Mouse (Mus musculus) erythroblast, adult 5-6 weeks (primary cell): Measurements from ENCODE around the gene Aptx. TPM values are rescaled to one million over a fixed set of nuclear protein-coding genes. Genes with fewer than 3 reads are reported as not detected.

Experiments
- ATAC-seq: replicated peaks from 2 replicates; pipeline ENCODE4 v1.8.0; 2016; ENCODE audit warnings: moderate number of reproducible peaks, mild to moderate bottlenecking, moderate TSS enrichment, inconsistent platforms; ENCODE audit not compliant: poor library complexity, low FRiP score, severe bottlenecking
- total RNA-seq, 2 experiments: library from RNA; stranded (forward) in 1 of 2; stranded (reverse) in 1 of 2; fragments of 150-400 nt in 1 of 2; fragments of 200-764, 138-1000 nt in 1 of 2; gene quantifications; 2 replicates each; pipeline versions ENCODE4 v1.2.3 to v1.2.4; 2015 to 2017; ENCODE audit warnings: low replicate concordance in 2 of 2

Gene Aptx
- total RNA-seq, 2 experiments from 2014 or later = 1.2 to 1.7 TPM

DNA sequence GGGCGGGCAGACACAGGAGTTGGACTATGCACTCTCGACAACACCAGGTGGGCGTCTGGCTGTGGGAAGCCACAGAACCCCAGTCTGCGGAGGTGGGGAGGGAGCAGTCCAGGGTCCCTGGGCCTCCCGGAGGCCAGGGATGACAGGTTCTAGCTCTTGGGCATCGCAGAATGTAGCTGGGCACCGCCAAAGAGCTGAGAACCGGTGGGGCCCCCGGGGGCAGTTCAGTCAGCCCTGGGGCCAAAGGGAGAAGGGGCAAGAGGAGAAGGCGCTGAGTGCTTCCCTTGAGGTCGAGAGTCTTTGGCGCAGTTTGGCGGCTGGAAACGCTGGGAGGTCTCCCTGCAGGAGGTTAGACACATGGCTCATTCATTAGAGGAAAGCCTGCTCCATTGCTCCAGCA lies 26.7 kb downstream of the Aptx start:
- ATAC-seq = no peak

DNA sequence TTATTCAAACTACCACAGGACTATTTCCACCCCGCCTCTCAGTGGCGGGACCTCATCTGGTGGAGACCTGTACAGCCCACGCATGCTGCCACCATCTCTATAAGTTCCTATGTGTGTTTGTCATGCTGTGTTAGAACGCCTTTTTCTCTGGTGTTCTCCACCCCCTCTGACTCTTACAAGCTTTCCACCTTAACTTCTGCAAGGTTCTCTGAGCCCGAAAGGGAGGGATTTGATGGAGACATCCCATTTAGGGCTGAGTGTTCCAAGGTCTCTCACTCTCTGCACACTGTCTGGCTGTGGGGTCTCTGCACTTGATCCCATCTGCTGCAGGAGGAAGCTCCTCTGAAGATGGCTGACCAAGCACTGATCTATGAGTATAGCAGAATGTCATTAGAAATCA lies 29.5 kb downstream of the Aptx start:
- ATAC-seq = no peak

DNA sequence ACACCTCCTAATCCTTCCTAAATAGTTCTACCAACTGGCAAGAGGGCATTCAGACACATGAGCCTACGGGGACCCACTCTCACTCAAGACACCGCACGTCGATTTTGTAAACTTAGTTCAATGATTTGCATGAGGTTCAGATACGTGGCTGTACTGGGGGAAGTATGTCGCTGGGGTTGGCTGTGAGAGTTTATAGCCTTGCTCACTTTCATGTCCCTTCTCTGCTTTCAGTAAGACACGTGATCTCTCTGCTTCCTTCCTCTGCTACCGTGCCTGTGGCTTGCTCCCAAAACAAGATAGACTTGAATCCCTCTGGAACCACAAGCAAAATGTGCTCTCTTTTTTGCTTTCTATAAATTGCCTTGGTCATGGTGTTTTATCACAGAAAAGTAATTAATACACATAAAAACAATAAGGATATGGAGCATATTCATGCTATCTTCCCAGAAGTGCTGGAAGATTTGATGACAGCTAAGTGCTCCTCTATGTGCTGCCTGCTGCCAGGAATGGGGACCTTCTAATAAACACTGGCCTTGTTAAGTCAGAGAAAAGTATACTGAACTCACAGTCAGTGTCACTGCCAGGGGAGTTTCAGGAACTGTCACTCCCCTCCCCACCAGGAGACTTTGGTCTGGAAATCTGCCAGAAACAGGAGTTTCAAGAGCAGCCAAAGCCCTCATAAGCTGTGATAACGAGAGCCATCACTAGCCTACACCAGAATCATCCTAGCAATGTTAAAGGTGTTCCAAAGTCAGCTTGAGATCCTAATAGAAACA lies 36.6 kb downstream of the Aptx start:
- ATAC-seq = no peak

GRCm38 (mm10) chr4:40651055-40651454 lies 51.9 kb downstream of the Aptx start:
- no peak for ATAC-seq

GRCm38 (mm10) chr4:40649111-40649510 lies 53.9 kb downstream of the Aptx start:
- ATAC-seq = no peak

DNA sequence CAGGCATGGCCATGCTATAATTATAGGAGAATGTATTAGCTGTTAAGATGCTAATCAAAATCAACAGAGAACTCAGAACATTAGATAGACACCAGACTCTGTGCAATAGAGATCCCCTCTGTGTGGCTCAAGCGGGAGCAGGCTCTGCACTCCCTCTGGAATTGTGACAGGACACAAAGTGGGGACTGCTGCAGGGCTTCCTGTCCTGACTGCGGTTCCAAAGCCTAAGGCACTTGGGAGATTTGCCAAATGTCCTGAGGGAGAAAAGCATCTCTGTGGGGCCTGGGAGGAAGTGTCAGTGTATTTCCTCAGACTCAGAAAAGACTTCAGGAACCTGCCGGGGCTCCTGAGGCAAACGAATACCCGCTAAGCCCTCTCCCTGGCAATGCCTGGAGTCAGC lies 59.4 kb downstream of the Aptx start:
- ATAC-seq = no peak

GRCm38 (mm10) chr4:40640991-40641390 lies 62.0 kb downstream of the Aptx start:
- ATAC-seq = no peak

Other genes starting within 250 kb of the Aptx start
- gene Tmem215, start 231.0 kb downstream of the Aptx start, total RNA-seq (2015; ENCODE audit: low replicate concordance) = not detected in 2 replicates
- gene Tmem215, start 231.0 kb downstream of the Aptx start, total RNA-seq (2017; ENCODE audit: low replicate concordance) = not detected in 2 replicates
- 36.1 and 39.5 TPM in 2 replicates for gene Dnaja1, start 19.0 kb upstream of the Aptx start, total RNA-seq (2015; ENCODE audit: low replicate concordance)
- gene Dnaja1, start 19.0 kb upstream of the Aptx start, total RNA-seq (2017; ENCODE audit: low replicate concordance) = 45.3 and 78.4 TPM in 2 replicates
- 19.0 and 23.8 TPM in 2 replicates for gene Smu1, start 54.7 kb upstream of the Aptx start, total RNA-seq (2015; ENCODE audit: low replicate concordance)
- 24.4 and 30.8 TPM in 2 replicates for gene Smu1, start 54.7 kb upstream of the Aptx start, total RNA-seq (2017; ENCODE audit: low replicate concordance)
- gene B4galt1, start 150.8 kb upstream of the Aptx start, total RNA-seq (2015; ENCODE audit: low replicate concordance) = 34.5 and 42.3 TPM in 2 replicates
- 29.7 and 31.4 TPM in 2 replicates for gene B4galt1, start 150.8 kb upstream of the Aptx start, total RNA-seq (2017; ENCODE audit: low replicate concordance)
- not detected in 2 replicates for gene Spink4, start 216.9 kb upstream of the Aptx start, total RNA-seq (2015; ENCODE audit: low replicate concordance)
- not detected in 2 replicates for gene Spink4, start 216.9 kb upstream of the Aptx start, total RNA-seq (2017; ENCODE audit: low replicate concordance)
- gene Bag1, start 245.1 kb upstream of the Aptx start, total RNA-seq (2015; ENCODE audit: low replicate concordance) = 28.2 and 33.2 TPM in 2 replicates
- 126 and 129 TPM in 2 replicates for gene Bag1, start 245.1 kb upstream of the Aptx start, total RNA-seq (2017; ENCODE audit: low replicate concordance)
- 26.5 and 36.4 TPM in 2 replicates for gene Chmp5, start 245.2 kb upstream of the Aptx start, total RNA-seq (2015; ENCODE audit: low replicate concordance)
- gene Chmp5, start 245.2 kb upstream of the Aptx start, total RNA-seq (2017; ENCODE audit: low replicate concordance) = 42.0 and 56.2 TPM in 2 replicates